Mouse (Mus musculus): ENCODE measurements around the gene C1qtnf2. TPM values are rescaled to one million over a fixed set of nuclear protein-coding genes. Genes with fewer than 3 reads are reported as not detected.

C1qtnf2 gene
- polyA plus RNA-seq, 1 experiment, result not detected

DNA sequence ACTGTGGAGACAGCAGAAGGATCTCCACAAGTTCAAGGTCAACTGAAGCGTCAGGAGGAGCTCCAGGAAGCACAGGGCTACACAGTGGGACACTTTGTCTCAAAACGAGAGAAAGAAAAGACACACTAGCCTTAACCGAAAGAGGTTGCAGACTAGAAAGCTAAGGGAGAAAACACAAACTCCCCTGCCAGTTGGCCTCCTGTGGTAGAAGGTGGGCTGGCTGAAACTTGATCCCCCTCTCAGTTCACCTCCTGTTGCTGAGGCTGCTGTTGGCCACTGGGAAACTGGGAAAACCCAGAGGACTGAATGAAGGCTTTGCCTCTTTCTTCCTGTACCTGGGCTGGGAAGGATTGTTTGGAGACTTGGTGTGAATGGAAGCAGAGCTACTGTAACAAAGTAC lies 56.0 kb downstream of the C1qtnf2 start:
- Histone ChIP-seq H3K4me3 (replicated peaks; ENCODE audit: control insufficient read depth, low read depth, low read length) (no peak overlapping the region), H3K4me1 (ENCODE audit: control insufficient read depth, insufficient read depth, low read length) (no peaks in the 10 kb centered on the region), H3K27ac (ENCODE audit: control insufficient read depth, insufficient read depth, low read depth, low read length, poor library complexity) (no peak overlapping the region)
- WGBS, result 76% methylated on average over 3 of the region's 3 CpGs
- TF ChIP-seq POLR2A (IDR thresholded peaks at IDR 0.05; ENCODE audit: borderline replicate concordance, control insufficient read depth, low read depth, low read length), result no peak
- no peak for TF ChIP-seq CTCF (IDR thresholded peaks at IDR 0.05; ENCODE audit: control insufficient read depth, insufficient read depth, low read length)

DNA sequence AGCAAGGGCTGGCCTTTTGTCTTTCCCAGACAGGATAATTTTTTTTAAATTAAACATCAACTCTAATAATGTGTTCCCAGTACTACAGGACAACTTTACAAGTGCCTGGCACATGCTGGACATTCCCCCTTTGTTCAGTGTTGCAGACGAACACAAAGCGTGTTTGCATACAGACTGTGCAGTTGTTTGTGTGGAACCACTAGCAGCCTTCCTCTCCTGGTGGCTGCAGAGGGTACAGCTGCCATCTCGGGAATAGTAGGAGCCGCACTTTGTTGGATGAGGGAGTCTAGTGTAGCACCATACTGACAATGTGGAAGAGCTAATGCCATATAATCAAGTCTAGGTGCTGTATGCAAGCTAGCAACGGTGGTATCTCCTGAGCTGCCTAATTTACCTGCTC lies 57.5 kb downstream of the C1qtnf2 start:
- Histone ChIP-seq H3K27ac (ENCODE audit: control insufficient read depth, insufficient read depth, low read depth, low read length, poor library complexity) (no peak overlapping the region), H3K4me3 (replicated peaks; ENCODE audit: control insufficient read depth, low read depth, low read length) (no peak overlapping the region), H3K4me1 (ENCODE audit: control insufficient read depth, insufficient read depth, low read length) (no peaks in the 10 kb centered on the region)
- no peak for TF ChIP-seq POLR2A (IDR thresholded peaks at IDR 0.05; ENCODE audit: borderline replicate concordance, control insufficient read depth, low read depth, low read length)
- TF ChIP-seq CTCF (IDR thresholded peaks at IDR 0.05; ENCODE audit: control insufficient read depth, insufficient read depth, low read length), result no peak
- 80% methylated on average over 5 of the region's 5 CpGs for WGBS

DNA sequence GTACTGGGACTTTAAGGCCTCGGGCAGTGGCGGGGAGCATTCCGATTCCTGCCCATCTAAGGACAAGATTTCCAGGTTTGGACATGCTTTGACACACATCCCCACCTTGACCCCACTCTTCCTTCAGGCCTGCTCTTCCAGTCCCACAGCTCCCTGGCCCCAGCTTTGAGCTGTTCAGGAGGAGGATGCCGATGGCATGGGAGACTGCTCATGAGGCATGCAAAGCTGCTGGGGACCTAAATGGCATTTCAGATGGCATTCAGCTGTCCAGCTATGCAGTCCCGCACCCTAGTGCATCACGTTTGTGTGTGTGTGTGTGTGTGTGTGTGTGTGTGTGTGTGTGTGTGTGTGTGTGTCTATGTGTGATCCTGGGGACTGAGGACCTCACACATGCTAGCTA lies 63.0 kb downstream of the C1qtnf2 start:
- no peak for TF ChIP-seq POLR2A (IDR thresholded peaks at IDR 0.05; ENCODE audit: borderline replicate concordance, control insufficient read depth, low read depth, low read length)
- TF ChIP-seq CTCF (IDR thresholded peaks at IDR 0.05; ENCODE audit: control insufficient read depth, insufficient read depth, low read length), result no peak

DNA sequence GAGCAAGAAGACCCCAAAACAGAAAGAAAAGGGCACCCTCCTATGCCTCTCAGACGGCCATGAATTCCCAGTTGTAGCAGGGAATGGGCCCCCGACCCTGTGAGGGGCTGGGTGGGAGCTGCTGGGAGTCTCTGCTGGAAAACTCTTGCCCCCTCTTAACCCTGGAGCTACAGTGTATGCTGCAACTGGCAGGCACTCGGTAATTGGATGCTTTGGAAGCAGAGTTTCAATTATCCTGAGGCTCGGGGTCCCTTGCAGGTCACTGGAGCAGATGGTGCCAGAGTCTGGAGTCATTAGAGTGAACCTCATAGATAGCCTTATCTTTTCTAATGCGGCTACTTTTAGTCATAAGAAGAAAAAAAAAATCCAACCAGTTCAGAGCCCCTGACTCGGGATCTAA lies 65.8 kb downstream of the C1qtnf2 start:
- WGBS, result 64% methylated on average over 6 of the region's 6 CpGs
- Histone ChIP-seq H3K4me1 (ENCODE audit: control insufficient read depth, insufficient read depth, low read length) (peaks cover 6% of the 10 kb centered on the region), H3K27ac (ENCODE audit: control insufficient read depth, insufficient read depth, low read depth, low read length, poor library complexity) (no peak overlapping the region), H3K4me3 (replicated peaks; ENCODE audit: control insufficient read depth, low read depth, low read length) (no peak overlapping the region)
- TF ChIP-seq CTCF (IDR thresholded peaks at IDR 0.05; ENCODE audit: control insufficient read depth, insufficient read depth, low read length) (no peak), POLR2A (IDR thresholded peaks at IDR 0.05; ENCODE audit: borderline replicate concordance, control insufficient read depth, low read depth, low read length) (no peak)

More for the DNA sequence above, 63.0 kb downstream of the C1qtnf2 start:
- Histone ChIP-seq H3K4me3 (replicated peaks; ENCODE audit: control insufficient read depth, low read depth, low read length) (no peak overlapping the region), H3K4me1 (ENCODE audit: control insufficient read depth, insufficient read depth, low read length) (no peaks in the 10 kb centered on the region), H3K27ac (ENCODE audit: control insufficient read depth, insufficient read depth, low read depth, low read length, poor library complexity) (no peak overlapping the region)
- 73% methylated on average over 6 of the region's 6 CpGs for WGBS

Other genes starting within 250 kb of the C1qtnf2 start
- gene Pttg1, start 48.0 kb upstream of the C1qtnf2 start, polyA plus RNA-seq (2011; ENCODE audit: insufficient read depth, insufficient read length, low replicate concordance, missing spikeins), result 48.5 and 66.0 TPM in 2 replicates
- 26.8 and 27.2 TPM in 2 replicates for gene Slu7, start 40.5 kb upstream of the C1qtnf2 start, polyA plus RNA-seq (2011; ENCODE audit: insufficient read depth, insufficient read length, low replicate concordance, missing spikeins)
- 0.57 and 0.61 TPM in 2 replicates for gene Ccnjl, start 54.5 kb downstream of the C1qtnf2 start, polyA plus RNA-seq (2011; ENCODE audit: insufficient read depth, insufficient read length, low replicate concordance, missing spikeins)
- gene 4933415A04Rik, start 112.8 kb downstream of the C1qtnf2 start, polyA plus RNA-seq (2011; ENCODE audit: insufficient read depth, insufficient read length, low replicate concordance, missing spikeins), result 1.1 and 3.2 TPM in 2 replicates
- not detected in 2 replicates for gene Fabp6, start 127.3 kb downstream of the C1qtnf2 start, polyA plus RNA-seq (2011; ENCODE audit: insufficient read depth, insufficient read length, low replicate concordance, missing spikeins)
- 20.0 and 24.9 TPM in 2 replicates for gene Pwwp2a, start 207.7 kb downstream of the C1qtnf2 start, polyA plus RNA-seq (2011; ENCODE audit: insufficient read depth, insufficient read length, low replicate concordance, missing spikeins)